9 mouse cellular contexts compared by ENCODE assay signal in genomic region chr9:31543691-31544052, GRCm38 (mm10).
DNase-seq lines count a peak whose midpoint lies in the region; ATAC-seq and TF ChIP-seq lines count a peak whose summit lies in the region.
"Had no signal": no experiment of that assay in that cellular context is flagged by ENCODE, and none has a peak within 500 bp of the region (broad histone marks: within the 10 kb centered on the region; RNA-seq: fewer than 3 reads in every experiment).

No protein-coding gene starts in this region.

- no peaks in the 10 kb centered on the region for H3K9me3 ChIP-seq in heart, embryonic 10.5 days
- no peaks in the 10 kb centered on the region for H3K9me3 ChIP-seq in midbrain, embryonic 12.5 days
- H3K9me3 ChIP-seq in midbrain, embryonic 15.5 days, result no peaks in the 10 kb centered on the region
- no peaks in the 10 kb centered on the region for H3K9me3 ChIP-seq in hindbrain, embryonic 14.5 days (ENCODE audit: control insufficient read depth, low read length)
- H3K9me3 ChIP-seq in stomach, postnatal 0 days (ENCODE audit: control insufficient read depth, low read length), result no peaks in the 10 kb centered on the region
- H3K9me3 ChIP-seq: limb, embryonic 15.5 days had no signal

- H3K27ac ChIP-seq in heart, embryonic 10.5 days, result no peak overlapping the region
- no peak overlapping the region for H3K27ac ChIP-seq in midbrain, embryonic 12.5 days (replicated peaks)
- no peak overlapping the region for H3K27ac ChIP-seq in midbrain, embryonic 15.5 days
- no peak overlapping the region for H3K27ac ChIP-seq in hindbrain, embryonic 14.5 days
- H3K27ac ChIP-seq in stomach, postnatal 0 days (replicated peaks), result no peak overlapping the region
- H3K27ac ChIP-seq: limb, embryonic 15.5 days had no signal

- WGBS in heart, embryonic 10.5 days, result 58% methylated on average over 6 of the region's 6 CpGs
- WGBS in midbrain, embryonic 12.5 days, result 70% methylated on average over 6 of the region's 6 CpGs
- WGBS in midbrain, embryonic 15.5 days, result 68% methylated on average over 6 of the region's 6 CpGs
- WGBS in hindbrain, embryonic 14.5 days, result 74% methylated on average over 6 of the region's 6 CpGs
- WGBS in stomach, postnatal 0 days, result 59% methylated on average over 6 of the region's 6 CpGs

- 0 out of 2 replicates have a peak, but pooled peaks cover 4% of the 10 kb centered on the region for H3K27me3 ChIP-seq in heart, embryonic 10.5 days (ENCODE audit: insufficient read depth, poor library complexity, severe bottlenecking)
- H3K27me3 ChIP-seq in midbrain, embryonic 12.5 days, result no peaks in the 10 kb centered on the region
- H3K27me3 ChIP-seq in midbrain, embryonic 15.5 days (replicated peaks), result no peaks in the 10 kb centered on the region; the same call in 1 of the 2 replicates
- no peaks in the 10 kb centered on the region for H3K27me3 ChIP-seq in hindbrain, embryonic 14.5 days (ENCODE audit: control insufficient read depth, insufficient read depth, low read length)
- H3K27me3 ChIP-seq in stomach, postnatal 0 days (ENCODE audit: control insufficient read depth, insufficient read depth, low read length), result no peaks in the 10 kb centered on the region
- H3K27me3 ChIP-seq: limb, embryonic 15.5 days had no signal

- H3K4me2 ChIP-seq in midbrain, embryonic 12.5 days (replicated peaks), result no peak overlapping the region
- H3K4me2 ChIP-seq in midbrain, embryonic 15.5 days, result no peak overlapping the region
- H3K4me2 ChIP-seq in hindbrain, embryonic 14.5 days (replicated peaks), result no peak overlapping the region
- H3K4me2 ChIP-seq in stomach, postnatal 0 days (replicated peaks; ENCODE audit: low read depth), result no peak overlapping the region
- H3K4me2 ChIP-seq: limb, embryonic 15.5 days had no signal

- peak; percentile 39 for DNase-seq in heart, embryonic 10.5 days (ENCODE audit: low spot score)
- DNase-seq in heart, postnatal 36 days, result no peak
- no peak for DNase-seq in hindbrain, embryonic 14.5 days (ENCODE audit: low spot score)
- DNase-seq in stomach, postnatal 0 days (ENCODE audit: low spot score), result no peak
- no peak for DNase-seq in urinary bladder, postnatal 10 days (ENCODE audit: low spot score)

- H3K4me1 ChIP-seq in heart, embryonic 10.5 days, result no peaks in the 10 kb centered on the region
- H3K4me1 ChIP-seq in midbrain, embryonic 12.5 days, result no peaks in the 10 kb centered on the region
- no peaks in the 10 kb centered on the region for H3K4me1 ChIP-seq in midbrain, embryonic 15.5 days
- H3K4me1 ChIP-seq in hindbrain, embryonic 14.5 days (replicated peaks; ENCODE audit: control insufficient read depth, insufficient read depth, low read length), result no peaks in the 10 kb centered on the region
- no peaks in the 10 kb centered on the region for H3K4me1 ChIP-seq in stomach, postnatal 0 days (replicated peaks; ENCODE audit: control insufficient read depth, insufficient read depth)
- H3K4me1 ChIP-seq: limb, embryonic 15.5 days had no signal

- no peak for TF ChIP-seq EP300 in stomach, postnatal 0 days (optimal IDR thresholded peaks at IDR 0.05)

- no peaks in the 10 kb centered on the region for H3K36me3 ChIP-seq in heart, embryonic 10.5 days
- no peaks in the 10 kb centered on the region for H3K36me3 ChIP-seq in midbrain, embryonic 12.5 days
- H3K36me3 ChIP-seq in midbrain, embryonic 15.5 days (replicated peaks), result no peaks in the 10 kb centered on the region
- no peaks in the 10 kb centered on the region for H3K36me3 ChIP-seq in hindbrain, embryonic 14.5 days (replicated peaks; ENCODE audit: control insufficient read depth, insufficient read depth)
- no peaks in the 10 kb centered on the region for H3K36me3 ChIP-seq in stomach, postnatal 0 days (ENCODE audit: control insufficient read depth, insufficient read depth, low read length)
- H3K36me3 ChIP-seq: limb, embryonic 15.5 days had no signal

- no peak overlapping the region for H3K9ac ChIP-seq in midbrain, embryonic 12.5 days (replicated peaks)
- H3K9ac ChIP-seq in midbrain, embryonic 15.5 days, result no peak overlapping the region
- no peak overlapping the region for H3K9ac ChIP-seq in hindbrain, embryonic 14.5 days
- H3K9ac ChIP-seq in stomach, postnatal 0 days (ENCODE audit: low read length), result no peak overlapping the region
- H3K9ac ChIP-seq: limb, embryonic 15.5 days had no signal

- no peak for TF ChIP-seq CTCF in stomach, postnatal 0 days (IDR thresholded peaks at IDR 0.05; ENCODE audit: low read depth)

- peak; percentile 27; the same call in 1 of the 2 replicates for ATAC-seq in midbrain, embryonic 12.5 days (ENCODE audit: low FRiP score, low read depth)
- ATAC-seq in midbrain, embryonic 15.5 days (replicated peaks), result no peak; the same call in 1 of the 2 replicates
- ATAC-seq in hindbrain, embryonic 14.5 days (ENCODE audit: low FRiP score), result peak; percentile 46; the same call in 1 of the 2 replicates
- ATAC-seq in stomach, postnatal 0 days (ENCODE audit: low FRiP score, low TSS enrichment), result 0 out of 2 replicates have a peak, but pooled peaks have one; percentile 1

- no peak overlapping the region for H3K4me3 ChIP-seq in heart, embryonic 10.5 days
- no peak overlapping the region for H3K4me3 ChIP-seq in midbrain, embryonic 12.5 days
- H3K4me3 ChIP-seq in midbrain, embryonic 15.5 days, result no peak overlapping the region
- no peak overlapping the region for H3K4me3 ChIP-seq in hindbrain, embryonic 14.5 days (replicated peaks; ENCODE audit: low read length)
- no peak overlapping the region for H3K4me3 ChIP-seq in stomach, postnatal 0 days (ENCODE audit: low read depth, low read length)
- H3K4me3 ChIP-seq: erythroblast, embryonic 14.5 days; limb, embryonic 15.5 days had no signal

- intact Hi-C loops in heart, postnatal 36 days (cut with DNase I), result loop anchor here (5.0 kb wide), 1 partner anchor 141 kb away; no protein-coding TSS in a partner anchor
